Comparison of ENCODE assay signal across 8 mouse cellular contexts in the genomic region with DNA sequence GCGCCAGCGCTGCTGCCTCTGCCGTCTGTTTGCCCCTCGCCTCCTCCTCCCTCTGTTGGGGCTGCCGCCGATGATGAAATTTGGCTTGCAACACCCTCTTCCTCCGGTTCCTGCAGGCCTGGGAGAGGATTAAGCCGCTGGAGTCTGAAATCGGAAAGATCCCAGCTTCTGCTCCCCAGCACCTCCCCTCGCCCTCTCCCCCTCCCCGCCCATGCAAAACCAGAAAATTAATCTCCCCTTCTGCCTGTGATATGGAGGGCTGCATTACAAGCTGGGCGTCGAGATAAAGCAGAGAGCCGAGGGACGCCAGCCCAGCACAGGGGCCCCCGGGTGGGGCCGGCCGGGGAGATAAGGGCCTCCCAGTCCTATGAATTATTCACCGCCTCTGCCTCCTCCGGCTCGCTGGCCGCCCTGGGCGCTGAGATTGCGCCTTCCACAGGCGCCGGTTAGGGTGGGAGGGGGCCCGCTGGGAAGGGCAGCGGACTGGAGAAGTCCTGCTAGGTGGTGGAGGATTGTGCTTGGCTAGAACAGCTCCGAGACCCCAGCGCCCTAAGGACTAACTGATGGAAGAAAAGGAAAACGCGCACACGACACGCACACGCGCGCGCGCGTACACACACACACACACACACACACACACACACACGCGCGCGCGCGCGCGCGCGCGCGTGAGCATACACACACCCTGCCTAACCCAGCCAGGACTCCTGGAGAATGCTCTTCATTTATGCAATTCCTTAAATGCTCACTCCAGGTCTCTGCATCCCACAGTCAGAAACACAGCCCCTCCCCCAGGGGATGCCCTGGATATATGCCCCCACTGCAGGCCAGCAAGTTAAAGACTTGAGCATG. TPM values are rescaled to one million over a fixed set of nuclear protein-coding genes. Genes with fewer than 3 reads are reported as not detected.
DNase-seq lines count a peak whose midpoint lies in the region; ATAC-seq and TF ChIP-seq lines count a peak whose summit lies in the region.

No protein-coding gene starts in this region.

- peak overlapping the region; percentile 39 to 55; a peak in 3 of 4 replicates for H3K4me3 ChIP-seq in ES-E14 (ENCODE audit: insufficient read depth in 1 of 2, low read depth in 1 of 2, low read length in 2 of 2, poor library complexity in 1 of 2, severe bottlenecking in 1 of 2)
- peak overlapping the region; percentile 63 for H3K4me3 ChIP-seq in bone marrow, adult 2 months (replicated peaks; ENCODE audit: control insufficient read depth, low read depth, low read length)
- H3K4me3 ChIP-seq in embryonic facial prominence, embryonic 14.5 days (ENCODE audit: low read depth, low read length): peak overlapping the region; percentile 43
- peak overlapping the region; percentile 46 for H3K4me3 ChIP-seq in heart, embryonic 12.5 days
- H3K4me3 ChIP-seq in neural tube, embryonic 13.5 days: peak overlapping the region; percentile 41
- H3K4me3 ChIP-seq in thymus, adult 2 months (ENCODE audit: control insufficient read depth, insufficient read depth, low read length): no peak overlapping the region

- TF ChIP-seq CTCF in bone marrow, adult 2 months (IDR thresholded peaks at IDR 0.05; ENCODE audit: control insufficient read depth, insufficient read depth, low read length): no peak
- TF ChIP-seq CTCF in thymus, adult 2 months (IDR thresholded peaks at IDR 0.05; ENCODE audit: borderline replicate concordance, control insufficient read depth, extremely low read depth, insufficient read depth, low read length, poor library complexity): no peak

- in situ Hi-C loops in ES-E14 (cut with MboI; ENCODE audit: low sequenced_read_pairs in 2 of 2, unreplicated experiment in 2 of 2): no loop called here

- no peaks in the 10 kb centered on the region for H3K36me3 ChIP-seq in ES-E14 (ENCODE audit: control insufficient read depth, insufficient read depth, low read length, poor library complexity, severe bottlenecking)
- H3K36me3 ChIP-seq in embryonic facial prominence, embryonic 14.5 days (ENCODE audit: control insufficient read depth, insufficient read depth, low read length): no peaks in the 10 kb centered on the region
- H3K36me3 ChIP-seq in heart, embryonic 12.5 days: no peaks in the 10 kb centered on the region
- H3K36me3 ChIP-seq in neural tube, embryonic 13.5 days: no peaks in the 10 kb centered on the region
- H3K36me3 ChIP-seq in thymus, adult 2 months (ENCODE audit: control insufficient read depth, insufficient read depth, low read length): no peaks in the 10 kb centered on the region

- peak overlapping the region; percentile 13 for H3K9ac ChIP-seq in ES-E14 (ENCODE audit: insufficient read depth, low read depth, low read length, poor library complexity, severe bottlenecking)
- peak overlapping the region; percentile 58 for H3K9ac ChIP-seq in embryonic facial prominence, embryonic 14.5 days (ENCODE audit: low read depth, low read length)
- peak overlapping the region; percentile 51 for H3K9ac ChIP-seq in heart, embryonic 12.5 days
- peak overlapping the region; percentile 77 for H3K9ac ChIP-seq in neural tube, embryonic 13.5 days

- H3K9me3 ChIP-seq in ES-E14 (ENCODE audit: control insufficient read depth, insufficient read depth, low read depth, low read length): no peaks in the 10 kb centered on the region
- H3K9me3 ChIP-seq in embryonic facial prominence, embryonic 14.5 days (ENCODE audit: control insufficient read depth, low read length): no peaks in the 10 kb centered on the region
- no peaks in the 10 kb centered on the region for H3K9me3 ChIP-seq in heart, embryonic 12.5 days (replicated peaks)
- H3K9me3 ChIP-seq in neural tube, embryonic 13.5 days: no peaks in the 10 kb centered on the region

- peaks cover 2 to 17% of the 10 kb centered on the region in 2 experiments; a peak in 2 of 4 replicates for H3K4me1 ChIP-seq in ES-E14 (ENCODE audit: control insufficient read depth in 2 of 2, insufficient read depth in 2 of 2, low read length in 2 of 2, poor library complexity in 1 of 2)
- H3K4me1 ChIP-seq in bone marrow, adult 2 months (ENCODE audit: control insufficient read depth, insufficient read depth, low read length): peaks cover 5% of the 10 kb centered on the region
- H3K4me1 ChIP-seq in embryonic facial prominence, embryonic 14.5 days (ENCODE audit: control insufficient read depth, insufficient read depth, low read length): peaks cover 7% of the 10 kb centered on the region
- peaks cover 42% of the 10 kb centered on the region for H3K4me1 ChIP-seq in heart, embryonic 12.5 days (replicated peaks)
- H3K4me1 ChIP-seq in neural tube, embryonic 13.5 days (replicated peaks): peaks cover 55% of the 10 kb centered on the region
- 0 out of 2 replicates have a peak, but pooled peaks cover 4% of the 10 kb centered on the region for H3K4me1 ChIP-seq in thymus, adult 2 months (replicated peaks; ENCODE audit: control insufficient read depth, insufficient read depth, low read length)

- H3K27me3 ChIP-seq in embryonic facial prominence, embryonic 14.5 days (replicated peaks; ENCODE audit: control insufficient read depth, insufficient read depth, low read length): peaks cover 40% of the 10 kb centered on the region
- H3K27me3 ChIP-seq in heart, embryonic 12.5 days (replicated peaks): peaks cover 46% of the 10 kb centered on the region
- H3K27me3 ChIP-seq in neural tube, embryonic 13.5 days: 0 out of 2 replicates have a peak, but pooled peaks cover 9% of the 10 kb centered on the region
- peaks cover 12% of the 10 kb centered on the region; the same call in 1 of the 2 replicates for H3K27me3 ChIP-seq in thymus, adult 2 months (ENCODE audit: control insufficient read depth, insufficient read depth, low read length)

- H3K27ac ChIP-seq in ES-E14 (ENCODE audit: insufficient read depth, low read depth, low read length, poor library complexity, severe bottlenecking): no peak overlapping the region
- 0 out of 2 replicates have a peak overlapping the region, but pooled peaks have one; percentile 12 for H3K27ac ChIP-seq in bone marrow, adult 2 months (ENCODE audit: control insufficient read depth, insufficient read depth, low read depth, low read length, poor library complexity)
- H3K27ac ChIP-seq in embryonic facial prominence, embryonic 14.5 days (replicated peaks; ENCODE audit: low read depth, low read length): peak overlapping the region; percentile 3; the same call in 1 of the 2 replicates
- peak overlapping the region; percentile 79 for H3K27ac ChIP-seq in heart, embryonic 12.5 days (ENCODE audit: poor library complexity, severe bottlenecking)
- H3K27ac ChIP-seq in neural tube, embryonic 13.5 days (replicated peaks): peak overlapping the region; percentile 94
- no peak overlapping the region for H3K27ac ChIP-seq in thymus, adult 2 months (ENCODE audit: control insufficient read depth, insufficient read depth, low read length)

- peak; percentile 61 for ATAC-seq in embryonic facial prominence, embryonic 14.5 days (ENCODE audit: low read depth)
- peak; percentile 89 for ATAC-seq in heart, embryonic 12.5 days (ENCODE audit: insufficient number of reproducible peaks, low FRiP score)
- ATAC-seq in neural tube, embryonic 13.5 days (ENCODE audit: low read depth): peak; percentile 37

- DNase-seq in ES-E14 (ENCODE audit: low read depth, low spot score): no peak
- DNase-seq in embryonic facial prominence, embryonic 14.5 days (ENCODE audit: low spot score): peak; percentile 86
- DNase-seq in layer of hippocampus, adult 11-12 months (ENCODE audit: low spot score): peak; percentile 74
- peak; percentile 74 to 83 for DNase-seq in lung, adult 18-20 months
- no peak for DNase-seq in thymus, adult 2 months

- peak overlapping the region; percentile 79 for H3K4me2 ChIP-seq in embryonic facial prominence, embryonic 14.5 days (ENCODE audit: low read depth, low read length)
- H3K4me2 ChIP-seq in heart, embryonic 12.5 days: peak overlapping the region; percentile 87
- H3K4me2 ChIP-seq in neural tube, embryonic 13.5 days: peak overlapping the region; percentile 69

- TF ChIP-seq POLR2A in bone marrow, adult 2 months (IDR thresholded peaks at IDR 0.05; ENCODE audit: borderline replicate concordance, control insufficient read depth, low read depth, low read length): no peak
- no peak for TF ChIP-seq POLR2A in thymus, adult 2 months (IDR thresholded peaks at IDR 0.05; ENCODE audit: control insufficient read depth, extremely low read depth, insufficient read depth, low read length, poor library complexity)

- 2% methylated on average over 52 of the region's 52 CpGs for WGBS in bone marrow, adult 2 months
- WGBS in embryonic facial prominence, embryonic 14.5 days: under 1% methylated on average over 44 of the region's 52 CpGs
- WGBS in heart, embryonic 12.5 days: under 1% methylated on average over 41 of the region's 52 CpGs
- under 1% methylated on average over 52 of the region's 52 CpGs for WGBS in neural tube, embryonic 13.5 days
- 5% methylated on average over 52 of the region's 52 CpGs for WGBS in thymus, adult 2 months

RNA-seq across cellular contexts. Expression of gene Asic1, which starts 5.3 kb away (rescaled TPM):
- total RNA-seq in ES-E14 (2012; rRNA removed): 6.6 and 15.0 TPM in 2 replicates
- polyA plus RNA-seq in bone marrow, adult 2 months (2011; ENCODE audit: insufficient read depth, insufficient read length, low replicate concordance, missing spikeins): 4.7 TPM in 1 of 2 replicates, not detected in the other
- polyA plus RNA-seq in embryonic facial prominence, embryonic 14.5 days (2014; fragmentation: Nextera tagmentation; extraction: Ambion mirVana): 4.1 and 4.6 TPM in 2 replicates
- polyA plus RNA-seq in heart, embryonic 12.5 days (2016; fragmentation: Nextera tagmentation; extraction: Ambion mirVana): 2.6 and 3.2 TPM in 2 replicates
- 76.0 and 77.8 TPM in 2 replicates for polyA plus RNA-seq in neural tube, embryonic 13.5 days (2015; fragmentation: Nextera tagmentation; extraction: Ambion mirVana)
- polyA plus RNA-seq in thymus, adult 2 months (2012; rRNA removed): 0.13 and 0.19 TPM in 2 replicates

RNA-seq across cellular contexts. Expression of gene Racgap1, which starts 13.4 kb away (rescaled TPM):
- total RNA-seq in ES-E14 (2012; rRNA removed): 109 and 127 TPM in 2 replicates
- polyA plus RNA-seq in bone marrow, adult 2 months (2011; ENCODE audit: insufficient read depth, insufficient read length, low replicate concordance, missing spikeins): 57.9 and 66.4 TPM in 2 replicates
- polyA plus RNA-seq in embryonic facial prominence, embryonic 14.5 days (2014; fragmentation: Nextera tagmentation; extraction: Ambion mirVana): 75.7 and 89.8 TPM in 2 replicates
- polyA plus RNA-seq in heart, embryonic 12.5 days (2016; fragmentation: Nextera tagmentation; extraction: Ambion mirVana): 131 and 140 TPM in 2 replicates
- polyA plus RNA-seq in neural tube, embryonic 13.5 days (2015; fragmentation: Nextera tagmentation; extraction: Ambion mirVana): 130 and 133 TPM in 2 replicates
- 80.2 and 95.6 TPM in 2 replicates for polyA plus RNA-seq in thymus, adult 2 months (2012; rRNA removed)

RNA-seq across cellular contexts. Expression of gene Smarcd1, which starts 37.1 kb away (rescaled TPM):
- total RNA-seq in ES-E14 (2012; rRNA removed): 62.1 and 76.3 TPM in 2 replicates
- 10.1 and 10.7 TPM in 2 replicates for polyA plus RNA-seq in bone marrow, adult 2 months (2011; ENCODE audit: insufficient read depth, insufficient read length, low replicate concordance, missing spikeins)
- 27.9 and 35.6 TPM in 2 replicates for polyA plus RNA-seq in embryonic facial prominence, embryonic 14.5 days (2014; fragmentation: Nextera tagmentation; extraction: Ambion mirVana)
- 25.5 and 29.3 TPM in 2 replicates for polyA plus RNA-seq in heart, embryonic 12.5 days (2016; fragmentation: Nextera tagmentation; extraction: Ambion mirVana)
- polyA plus RNA-seq in neural tube, embryonic 13.5 days (2015; fragmentation: Nextera tagmentation; extraction: Ambion mirVana): 117 and 134 TPM in 2 replicates
- polyA plus RNA-seq in thymus, adult 2 months (2012; rRNA removed): 106 and 111 TPM in 2 replicates

RNA-seq across cellular contexts. Expression of gene Gm17349, which starts 40.5 kb away (rescaled TPM):
- total RNA-seq in ES-E14 (2012; rRNA removed): 2.3 and 2.5 TPM in 2 replicates
- not detected in 2 replicates for polyA plus RNA-seq in bone marrow, adult 2 months (2011; ENCODE audit: insufficient read depth, insufficient read length, low replicate concordance, missing spikeins)
- not detected in 2 replicates for polyA plus RNA-seq in embryonic facial prominence, embryonic 14.5 days (2014; fragmentation: Nextera tagmentation; extraction: Ambion mirVana)
- not detected in 2 replicates for polyA plus RNA-seq in heart, embryonic 12.5 days (2016; fragmentation: Nextera tagmentation; extraction: Ambion mirVana)
- polyA plus RNA-seq in neural tube, embryonic 13.5 days (2015; fragmentation: Nextera tagmentation; extraction: Ambion mirVana): not detected in 2 replicates
- polyA plus RNA-seq in thymus, adult 2 months (2012; rRNA removed): not detected in 2 replicates

RNA-seq across cellular contexts. Expression of gene Gpd1, which starts 52.5 kb away (rescaled TPM):
- 0.85 and 1.1 TPM in 2 replicates for total RNA-seq in ES-E14 (2012; rRNA removed)
- polyA plus RNA-seq in bone marrow, adult 2 months (2011; ENCODE audit: insufficient read depth, insufficient read length, low replicate concordance, missing spikeins): 6.6 and 9.3 TPM in 2 replicates
- 2.0 and 7.3 TPM in 2 replicates for polyA plus RNA-seq in embryonic facial prominence, embryonic 14.5 days (2014; fragmentation: Nextera tagmentation; extraction: Ambion mirVana)
- polyA plus RNA-seq in heart, embryonic 12.5 days (2016; fragmentation: Nextera tagmentation; extraction: Ambion mirVana): 0.77 and 1.1 TPM in 2 replicates
- polyA plus RNA-seq in neural tube, embryonic 13.5 days (2015; fragmentation: Nextera tagmentation; extraction: Ambion mirVana): 1.6 and 1.8 TPM in 2 replicates
- polyA plus RNA-seq in thymus, adult 2 months (2012; rRNA removed): 108 and 187 TPM in 2 replicates

Comparison
In these comparisons a context has a peak if more than half of its experiments do, and no peak if none do; other contexts are left out.
1. DNase-seq: peak in embryonic facial prominence, embryonic 14.5 days (single experiment), layer of hippocampus, adult 11-12 months (single experiment) and lung, adult 18-20 months (2 of 2); none in ES-E14 (single experiment) and thymus, adult 2 months (single experiment).
2. H3K27ac ChIP-seq: peak in bone marrow, adult 2 months (single experiment), embryonic facial prominence, embryonic 14.5 days (single experiment), heart, embryonic 12.5 days (single experiment) and neural tube, embryonic 13.5 days (single experiment); none in ES-E14 (single experiment) and thymus, adult 2 months (single experiment).
3. H3K9ac ChIP-seq: peak in every context shown above with its lines; median percentile 77 in neural tube, embryonic 13.5 days; 58 in embryonic facial prominence, embryonic 14.5 days; 51 in heart, embryonic 12.5 days; 13 in ES-E14.
4. ATAC-seq: peak in every context shown above with its lines; median percentile 89 in heart, embryonic 12.5 days; 61 in embryonic facial prominence, embryonic 14.5 days; 37 in neural tube, embryonic 13.5 days.
5. RNA of gene Asic1, which starts 5.3 kb away (polyA plus RNA-seq): 76.0 to 77.8 TPM in neural tube, embryonic 13.5 days; 4.1 to 4.6 TPM in embryonic facial prominence, embryonic 14.5 days, 2.6 to 3.2 TPM in heart, embryonic 12.5 days, 0.13 to 0.19 TPM in thymus, adult 2 months and 4.7 TPM in bone marrow, adult 2 months; every median in the first group is over 10 times any median in the second.
6. Peak in every context shown above with its lines, with median percentiles within 50 percentile points of each other: H3K4me2 ChIP-seq.